Mouse (Mus musculus) C2C12 (cell line): ENCODE data around the gene Kctd6. TPM values are rescaled to one million over a fixed set of nuclear protein-coding genes. Genes with fewer than 3 reads are reported as not detected.

Source experiments
- H3K27me3 ChIP-seq: one replicate; pipeline ENCODE4 v1.6.1; 2011; ENCODE audit not compliant: control insufficient read depth, insufficient read depth, insufficient read length
- H3K36me3 ChIP-seq: one replicate; pipeline ENCODE4 v1.6.1; 2011; ENCODE audit not compliant: control insufficient read depth, insufficient read depth
- H3K4me3 ChIP-seq: one replicate; pipeline ENCODE4 v1.5.1; 2011; ENCODE audit warnings: mild to moderate bottlenecking, control low read depth; ENCODE audit not compliant: poor library complexity, insufficient read depth, severe bottlenecking
- H3K79me2 ChIP-seq: one replicate; pipeline ENCODE4 v1.6.1; 2011; ENCODE audit not compliant: control insufficient read depth, insufficient read depth
- H3K79me3 ChIP-seq: one replicate; pipeline ENCODE4 v1.6.1; 2011; ENCODE audit warnings: low read depth, control low read depth
- H3ac ChIP-seq: one replicate; pipeline ENCODE3; 2011; ENCODE audit warnings: low read depth; ENCODE audit not compliant: control insufficient read depth, insufficient read length
- CEBPB ChIP-seq: IDR thresholded peaks from one replicate; pipeline ENCODE4 v1.6.1; 2011; ENCODE audit warnings: low read depth, mild to moderate bottlenecking, control low read depth, moderate library complexity
- CTCF ChIP-seq: IDR thresholded peaks from one replicate; pipeline ENCODE4 v1.5.1; 2011; ENCODE audit not compliant: control insufficient read depth, insufficient read depth, insufficient read length
- FOSL1 ChIP-seq: IDR thresholded peaks from one replicate; pipeline ENCODE4 v1.8.0; 2011; ENCODE audit warnings: mild to moderate bottlenecking, low read length; ENCODE audit not compliant: poor library complexity, insufficient read depth, severe bottlenecking
- MAX ChIP-seq: IDR thresholded peaks from one replicate; pipeline ENCODE4 v1.6.1; 2011; ENCODE audit warnings: mild to moderate bottlenecking, control low read depth
- MYOD1 ChIP-seq: IDR thresholded peaks from one replicate; pipeline ENCODE4 v1.6.1; 2011; ENCODE audit warnings: low read depth; ENCODE audit not compliant: control insufficient read depth, insufficient read length
- MYOG ChIP-seq: IDR thresholded peaks from one replicate; pipeline ENCODE4 v1.6.1; 2011; ENCODE audit not compliant: control insufficient read depth, insufficient read length; ENCODE audit errors: extremely low read depth
- USF1 ChIP-seq: IDR thresholded peaks from one replicate; pipeline ENCODE4 v1.6.1; 2011; ENCODE audit warnings: low read depth, mild to moderate bottlenecking, control low read depth, moderate library complexity
- polyA plus RNA-seq: library from polyadenylated mRNA; unstranded; fragments of >200 nt; fragmentation: generic; extraction: Trizol; gene quantifications from one replicate; pipeline ENCODE4 v1.2.1, GENCODE M21; 2012; ENCODE audit warnings: missing spikeins

Kctd6 gene
- polyA plus RNA-seq, 1 experiment, result 3.9 TPM

DNA sequence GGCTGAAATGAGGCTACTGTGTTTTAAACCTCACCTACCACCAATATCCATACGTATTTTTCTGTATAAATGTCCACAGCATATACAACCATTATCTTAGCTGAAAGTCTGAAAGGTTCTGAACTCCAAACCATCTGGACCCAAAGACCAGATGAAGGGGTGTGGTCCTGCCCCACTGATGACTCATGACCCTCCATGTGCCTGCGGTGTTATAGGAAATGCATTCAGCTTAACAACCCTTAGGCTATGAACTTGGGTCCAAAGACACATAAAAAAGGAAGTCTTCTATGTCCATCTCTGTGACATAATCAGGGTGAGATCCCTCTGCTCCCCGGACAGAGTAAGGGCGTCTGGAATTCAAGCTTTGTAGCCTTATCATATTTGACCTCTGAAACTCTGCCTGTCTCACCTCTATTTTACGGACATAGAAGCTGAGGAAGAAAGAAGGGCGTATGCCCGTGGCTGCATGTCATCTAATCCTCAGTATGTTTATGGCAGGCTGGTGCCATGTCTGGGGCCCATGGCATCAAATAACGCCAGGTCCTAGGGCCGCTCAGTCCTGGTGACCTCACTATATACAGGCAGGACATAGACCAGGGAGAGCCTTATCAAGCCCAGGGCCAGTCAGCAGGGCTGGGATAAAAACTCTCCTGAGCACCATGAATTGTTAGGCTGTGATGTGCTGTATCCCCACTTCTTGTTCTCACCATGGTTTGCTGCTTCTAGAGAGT is 36.4 kb downstream of the Kctd6 start:
- Histone ChIP-seq H3K36me3 (no peaks in the 10 kb centered on the region), H3K79me3 (no peaks in the 10 kb centered on the region), H3K27me3 (peaks cover 3% of the 10 kb centered on the region), H3ac (no peak overlapping the region), H3K4me3 (no peak overlapping the region), H3K79me2 (no peaks in the 10 kb centered on the region)
- TF ChIP-seq FOSL1 (no peak), USF1 (no peak), CEBPB (no peak), MYOD1 (no peak), MYOG (no peak), CTCF (no peak), MAX (no peak)

DNA sequence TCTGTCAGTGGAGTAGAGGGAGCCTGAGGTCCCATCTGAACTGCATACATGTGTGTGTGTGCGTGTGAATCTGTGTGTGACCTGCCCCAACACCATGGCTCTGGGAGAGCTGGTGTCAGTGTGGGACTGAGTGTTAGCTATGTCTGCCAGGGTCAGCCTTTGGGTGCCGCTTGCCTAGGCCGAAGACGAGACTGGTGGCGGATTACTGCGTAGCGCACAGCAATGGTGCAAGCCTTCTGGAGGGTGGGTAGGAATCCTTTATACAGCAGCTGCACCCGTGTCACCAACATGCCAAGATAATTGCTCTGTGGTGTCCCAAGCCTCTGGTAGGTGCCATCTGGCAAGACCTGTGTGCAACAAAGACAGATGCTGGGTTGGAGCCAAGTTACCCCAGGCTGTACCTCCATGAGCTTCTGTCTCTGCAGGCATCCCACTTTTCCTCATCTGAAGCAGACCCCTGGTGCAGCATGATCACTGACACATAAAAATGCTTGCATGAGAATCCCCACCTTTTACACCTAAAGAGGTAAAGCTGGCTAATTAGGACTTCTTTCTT is 37.5 kb downstream of the Kctd6 start:
- Histone ChIP-seq H3ac (no peak overlapping the region), H3K4me3 (no peak overlapping the region), H3K79me3 (no peaks in the 10 kb centered on the region), H3K79me2 (no peaks in the 10 kb centered on the region), H3K36me3 (no peaks in the 10 kb centered on the region), H3K27me3 (peaks cover 3% of the 10 kb centered on the region)
- TF ChIP-seq CTCF (no peak), MYOG (no peak), FOSL1 (no peak), USF1 (no peak), MAX (no peak), MYOD1 (no peak), CEBPB (no peak)

DNA sequence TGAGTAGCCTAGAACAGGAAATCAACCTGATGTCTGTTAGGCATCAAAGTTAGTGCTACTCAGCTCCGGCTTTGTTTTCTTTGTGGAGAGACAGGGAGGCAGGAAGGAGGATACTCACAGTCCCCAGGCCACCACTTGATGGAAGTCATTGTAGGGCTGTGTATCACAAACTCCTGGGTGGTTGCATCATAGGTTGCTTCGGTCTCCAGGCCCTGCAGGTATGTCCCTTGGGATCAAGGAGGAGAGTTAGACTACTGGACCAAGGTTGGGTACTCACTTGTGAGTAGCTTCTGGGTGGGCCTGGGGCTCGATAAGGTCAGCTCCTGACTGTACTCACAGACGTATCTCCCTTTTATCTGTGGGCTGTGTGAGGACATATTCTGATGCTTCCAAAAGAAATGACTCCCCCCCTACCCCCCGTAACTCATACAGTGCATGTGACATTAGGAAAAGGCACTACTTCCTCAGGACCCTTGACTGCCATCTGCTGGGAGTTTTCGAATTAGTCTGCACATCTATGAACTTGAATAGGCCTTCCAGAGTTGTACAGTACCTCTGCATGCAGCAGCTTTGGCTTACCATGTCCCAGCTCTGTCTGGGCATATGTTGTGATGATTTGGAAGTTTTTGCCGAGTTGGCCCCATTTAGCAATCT is 41.3 kb downstream of the Kctd6 start:
- H3K27me3 ChIP-seq, result peaks cover 15% of the 10 kb centered on the region
- no peaks in the 10 kb centered on the region for H3K36me3 ChIP-seq
- no peak overlapping the region for H3K4me3 ChIP-seq
- no peak overlapping the region for H3ac ChIP-seq
- no peaks in the 10 kb centered on the region for H3K79me3 ChIP-seq
- TF ChIP-seq MYOD1 (no peak), CTCF (peak; percentile 7)
- no peaks in the 10 kb centered on the region for H3K79me2 ChIP-seq

DNA sequence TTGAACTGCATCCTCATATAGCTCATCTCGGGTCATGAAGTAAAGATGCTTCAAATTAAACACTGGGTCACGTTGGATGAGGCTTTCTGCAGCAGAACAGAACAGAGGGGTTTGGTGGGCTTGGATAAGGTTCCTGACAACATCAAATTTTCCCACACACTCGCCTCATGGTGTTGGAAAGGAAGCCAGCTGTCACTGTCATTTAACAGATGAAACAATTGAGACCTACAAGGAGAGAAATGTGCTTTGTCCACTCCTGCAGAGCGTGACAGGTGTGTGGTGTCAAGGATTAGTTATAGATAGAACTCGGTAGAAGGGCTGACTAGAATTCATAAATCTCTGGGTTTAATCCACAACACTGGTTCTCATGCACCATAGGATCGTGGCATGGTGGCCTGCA is 42.1 kb downstream of the Kctd6 start:
- Histone ChIP-seq H3K27me3 (peaks cover 15% of the 10 kb centered on the region), H3K36me3 (no peaks in the 10 kb centered on the region), H3K4me3 (no peak overlapping the region), H3K79me2 (no peaks in the 10 kb centered on the region), H3K79me3 (no peaks in the 10 kb centered on the region), H3ac (no peak overlapping the region)
- TF ChIP-seq FOSL1 (no peak), MYOG (no peak), MYOD1 (no peak), CEBPB (no peak), CTCF (no peak), USF1 (no peak), MAX (no peak)

DNA sequence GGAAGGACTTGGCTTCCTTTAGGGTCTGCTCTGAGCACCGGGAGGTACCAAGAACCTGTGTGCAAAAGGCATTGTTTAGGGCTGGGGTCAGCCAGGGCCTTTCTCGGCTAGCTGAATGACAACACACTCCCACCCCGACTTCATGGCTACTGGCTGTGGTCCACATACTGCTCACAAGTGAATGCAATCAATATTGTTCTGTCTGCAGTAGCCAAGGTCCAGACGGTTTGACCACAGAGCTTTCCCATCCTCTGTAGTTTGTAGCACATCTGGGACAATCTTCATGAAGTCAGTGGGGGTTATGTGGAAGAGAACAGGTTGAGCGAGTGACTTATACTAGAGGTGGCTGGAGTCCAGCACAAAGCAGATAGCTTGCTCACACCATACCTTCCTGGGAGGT is 42.9 kb downstream of the Kctd6 start:
- no peaks in the 10 kb centered on the region for H3K79me3 ChIP-seq
- H3K79me2 ChIP-seq, result no peaks in the 10 kb centered on the region
- no peaks in the 10 kb centered on the region for H3K36me3 ChIP-seq
- no peak overlapping the region for H3ac ChIP-seq
- H3K27me3 ChIP-seq, result peaks cover 15% of the 10 kb centered on the region
- TF ChIP-seq FOSL1 (no peak), MYOD1 (no peak), MAX (no peak), CTCF (no peak), USF1 (no peak), MYOG (no peak), CEBPB (no peak)
- no peak overlapping the region for H3K4me3 ChIP-seq
